ENCODE assay signal across 7 mouse cellular contexts in genomic region chr16:30193294-30194261, GRCm38 (mm10).
A peak's percentile ranks its signal among the peaks of the same experiment; 100 is the strongest.
DNase-seq lines count a peak whose midpoint lies in the region; ATAC-seq lines count a peak whose summit lies in the region.

No protein-coding gene starts in this region.

- WGBS in embryonic facial prominence, embryonic 14.5 days, result 33% methylated on average over 8 of the region's 8 CpGs
- 35% methylated on average over 8 of the region's 8 CpGs for WGBS in hindbrain, embryonic 14.5 days
- 30% methylated on average over 8 of the region's 8 CpGs for WGBS in lung, embryonic 16.5 days

- ATAC-seq in embryonic facial prominence, embryonic 14.5 days (ENCODE audit: low read depth), result peak; percentile 66
- ATAC-seq in hindbrain, embryonic 14.5 days (ENCODE audit: low FRiP score), result peak; percentile 78; the same call in 1 of the 2 replicates
- peak; percentile 74 for ATAC-seq in lung, embryonic 16.5 days (ENCODE audit: low read depth)
- no peak for ATAC-seq in megakaryocyte, adult 5-6 weeks (ENCODE audit: poor library complexity, severe bottlenecking)

- H3K4me3 ChIP-seq in embryonic facial prominence, embryonic 14.5 days (ENCODE audit: low read depth, low read length), result no peak overlapping the region
- H3K4me3 ChIP-seq in hindbrain, embryonic 14.5 days (replicated peaks; ENCODE audit: low read length), result no peak overlapping the region
- no peak overlapping the region for H3K4me3 ChIP-seq in lung, embryonic 16.5 days (ENCODE audit: low read length)

- peaks cover 45% of the 10 kb centered on the region for H3K4me1 ChIP-seq in embryonic facial prominence, embryonic 14.5 days (ENCODE audit: control insufficient read depth, insufficient read depth, low read length)
- H3K4me1 ChIP-seq in hindbrain, embryonic 14.5 days (replicated peaks; ENCODE audit: control insufficient read depth, insufficient read depth, low read length), result peaks cover 9% of the 10 kb centered on the region; the same call in 1 of the 2 replicates
- peaks cover 41% of the 10 kb centered on the region for H3K4me1 ChIP-seq in lung, embryonic 16.5 days (replicated peaks; ENCODE audit: control insufficient read depth, insufficient read depth, low read length)

- intact Hi-C loops in left cerebral cortex, postnatal 36 days (cut with DNase I), result no loop called here

- no peaks in the 10 kb centered on the region for H3K36me3 ChIP-seq in embryonic facial prominence, embryonic 14.5 days (ENCODE audit: control insufficient read depth, insufficient read depth, low read length)
- no peaks in the 10 kb centered on the region for H3K36me3 ChIP-seq in hindbrain, embryonic 14.5 days (replicated peaks; ENCODE audit: control insufficient read depth, insufficient read depth)
- no peaks in the 10 kb centered on the region for H3K36me3 ChIP-seq in lung, embryonic 16.5 days (ENCODE audit: control insufficient read depth, insufficient read depth, low read length)

- no peaks in the 10 kb centered on the region for H3K9me3 ChIP-seq in embryonic facial prominence, embryonic 14.5 days (ENCODE audit: control insufficient read depth, low read length)
- H3K9me3 ChIP-seq in hindbrain, embryonic 14.5 days (ENCODE audit: control insufficient read depth, low read length), result no peaks in the 10 kb centered on the region
- no peaks in the 10 kb centered on the region for H3K9me3 ChIP-seq in lung, embryonic 16.5 days (ENCODE audit: control insufficient read depth, low read length)

- H3K4me2 ChIP-seq in embryonic facial prominence, embryonic 14.5 days (ENCODE audit: low read depth, low read length), result peak overlapping the region; percentile 12; the same call in 1 of the 2 replicates
- no peak overlapping the region for H3K4me2 ChIP-seq in hindbrain, embryonic 14.5 days (replicated peaks)
- no peak overlapping the region for H3K4me2 ChIP-seq in lung, embryonic 16.5 days (ENCODE audit: low read depth, low read length)

- no peak overlapping the region for H3K9ac ChIP-seq in embryonic facial prominence, embryonic 14.5 days (ENCODE audit: low read depth, low read length)
- H3K9ac ChIP-seq in hindbrain, embryonic 14.5 days, result no peak overlapping the region
- H3K9ac ChIP-seq in lung, embryonic 16.5 days (ENCODE audit: low read length), result peak overlapping the region; percentile 37; the same call in 1 of the 2 replicates

- peak; percentile 70 to 71 for DNase-seq in urinary bladder, postnatal 4 days (ENCODE audit: low spot score in 2 of 2)
- DNase-seq in urinary bladder, adult 2 months (ENCODE audit: low spot score), result no peak
- DNase-seq in embryonic facial prominence, embryonic 14.5 days (ENCODE audit: low spot score), result peak; percentile 81
- DNase-seq in hindbrain, embryonic 14.5 days (ENCODE audit: low spot score), result peak; percentile 58
- DNase-seq in left cerebral cortex, postnatal 36 days (ENCODE audit: low spot score in 2 of 2), result no peak

- H3K27ac ChIP-seq in embryonic facial prominence, embryonic 14.5 days (replicated peaks; ENCODE audit: low read depth, low read length), result peak overlapping the region; percentile 40; the same call in 1 of the 2 replicates
- no peak overlapping the region for H3K27ac ChIP-seq in hindbrain, embryonic 14.5 days
- H3K27ac ChIP-seq in lung, embryonic 16.5 days (ENCODE audit: low read length), result peak overlapping the region; percentile 72

- H3K27me3 ChIP-seq in embryonic facial prominence, embryonic 14.5 days (replicated peaks; ENCODE audit: control insufficient read depth, insufficient read depth, low read length), result no peaks in the 10 kb centered on the region
- H3K27me3 ChIP-seq in hindbrain, embryonic 14.5 days (ENCODE audit: control insufficient read depth, insufficient read depth, low read length), result peaks cover 29% of the 10 kb centered on the region
- no peaks in the 10 kb centered on the region for H3K27me3 ChIP-seq in lung, embryonic 16.5 days (ENCODE audit: control insufficient read depth, insufficient read depth, low read depth, low read length)

Comparison
In these comparisons a context has a peak if more than half of its experiments do, and no peak if none do; other contexts are left out.
1. DNase-seq: peak in urinary bladder, postnatal 4 days (2 of 2), embryonic facial prominence, embryonic 14.5 days (single experiment) and hindbrain, embryonic 14.5 days (single experiment); none in urinary bladder, adult 2 months (single experiment) and left cerebral cortex, postnatal 36 days (0 of 2).